Mouse (Mus musculus): ENCODE measurements around the gene Gcnt7.

DNA sequence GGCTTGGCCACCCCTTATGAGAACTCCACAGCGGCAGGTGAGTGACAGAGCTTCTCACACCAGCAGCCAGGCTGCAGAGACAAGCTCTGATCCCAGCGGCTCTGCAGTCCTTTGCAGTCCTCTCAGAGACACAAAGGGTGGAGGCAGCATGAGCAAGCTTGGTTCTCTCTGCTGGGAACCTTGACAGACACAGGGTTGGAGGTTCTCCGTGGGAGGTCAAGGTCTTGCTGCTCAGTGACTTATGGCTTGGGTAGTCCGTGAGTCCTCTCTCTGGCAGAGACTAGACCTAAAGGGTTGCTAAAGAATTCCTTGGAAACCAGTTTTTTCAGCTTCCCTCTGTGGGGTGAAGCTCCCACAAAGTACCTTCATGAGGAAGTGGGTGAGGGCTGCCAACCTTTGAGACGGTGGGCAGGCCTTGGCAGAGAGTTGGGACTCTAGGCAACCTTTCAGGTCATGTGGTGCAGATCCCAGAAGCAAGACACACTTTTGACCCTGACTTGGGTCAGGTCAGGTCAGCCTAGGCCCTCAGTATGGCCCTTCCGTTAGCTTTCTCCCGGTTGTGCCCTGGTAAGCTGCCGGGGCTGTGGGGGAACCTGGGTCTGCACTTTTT is 38.4 kb upstream of the Gcnt7 start:
- no peak for TF ChIP-seq CTCF (conservative IDR thresholded peaks at IDR 0.05; ENCODE audit: low read length)
- no peak for TF ChIP-seq POU5F1 (IDR thresholded peaks at IDR 0.05; ENCODE audit: borderline replicate concordance, low read length)
